Mouse (Mus musculus): ENCODE measurements around the gene Rpl9-ps1. TPM values are rescaled to one million over a fixed set of nuclear protein-coding genes. Genes with fewer than 3 reads are reported as not detected.

Gene Rpl9-ps1
- polyA plus RNA-seq (2014; fragmentation: Nextera tagmentation; extraction: Ambion mirVana) = not detected in 2 replicates

DNA sequence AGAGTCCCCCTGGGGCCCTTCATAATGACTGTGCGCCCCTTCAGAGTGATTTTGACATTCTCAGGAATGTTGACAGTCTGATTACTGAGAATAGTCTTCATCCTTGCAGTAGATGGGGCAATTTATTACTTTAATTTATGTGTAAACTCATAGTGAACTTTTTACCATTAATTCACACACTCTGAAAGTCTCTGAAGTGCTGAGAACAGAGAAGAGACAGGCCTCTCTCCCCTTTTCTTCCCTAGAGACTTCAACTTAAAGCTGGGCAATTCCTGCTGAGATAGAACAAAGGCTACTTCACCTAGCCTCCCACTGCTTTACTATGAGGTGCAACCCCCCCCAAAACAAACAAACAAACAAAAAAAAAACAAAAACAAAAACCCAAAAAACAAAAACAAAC, at the start of gene Rpl9-ps1:
TSS of gene Rpl9-ps1 (minus strand) at position 101 of the 400 bp plus-strand sequence.
- H3K9ac ChIP-seq (replicated peaks; ENCODE audit: low read length) = no peak within 1 kb of the TSS
- no peaks in the 10 kb centered on the region for H3K36me3 ChIP-seq (ENCODE audit: control insufficient read depth, insufficient read depth, low read length)
- ATAC-seq (ENCODE audit: low FRiP score, low TSS enrichment) = no peak
- H3K4me3 ChIP-seq (replicated peaks; ENCODE audit: low read depth, low read length) = no peak within 1 kb of the TSS
- DNase-seq = no peak
- H3K27me3 ChIP-seq (ENCODE audit: control insufficient read depth, insufficient read depth, low read length) = no peaks in the 10 kb centered on the region
- no peaks in the 10 kb centered on the region for H3K4me1 ChIP-seq (ENCODE audit: control insufficient read depth, insufficient read depth, low read length)
- WGBS = 90% methylated on average over 1 of the region's 1 CpGs
- no peaks in the 10 kb centered on the region for H3K9me3 ChIP-seq (ENCODE audit: control insufficient read depth, low read length)
- no peak within 1 kb of the TSS for H3K4me2 ChIP-seq (ENCODE audit: low read length)
- no peak within 1 kb of the TSS for H3K27ac ChIP-seq (replicated peaks; ENCODE audit: low read depth, low read length)

DNA sequence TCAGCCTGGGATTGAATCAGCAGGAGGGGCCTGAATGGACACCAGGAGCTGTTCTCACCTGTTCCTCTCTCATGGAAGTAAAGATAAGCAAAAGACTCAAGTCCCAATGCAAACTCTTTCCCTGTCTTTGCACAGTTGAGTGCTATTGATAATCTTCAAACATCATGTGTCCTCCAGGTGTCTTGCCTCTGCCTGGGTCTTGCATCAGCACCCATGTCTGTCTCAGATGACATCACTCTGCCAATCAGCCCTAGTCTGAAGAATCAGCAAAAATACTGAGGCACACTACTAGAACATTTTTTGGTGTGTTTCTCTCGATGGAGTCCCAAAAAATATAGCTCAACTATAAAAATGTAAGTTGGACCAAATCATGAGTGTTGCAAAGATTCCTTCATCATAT, 46.6 kb upstream of the Rpl9-ps1 start:
- no peak overlapping the region for H3K9ac ChIP-seq (replicated peaks; ENCODE audit: low read length)
- H3K4me1 ChIP-seq (ENCODE audit: control insufficient read depth, insufficient read depth, low read length) = no peaks in the 10 kb centered on the region
- no peaks in the 10 kb centered on the region for H3K9me3 ChIP-seq (ENCODE audit: control insufficient read depth, low read length)
- H3K36me3 ChIP-seq (ENCODE audit: control insufficient read depth, insufficient read depth, low read length) = no peaks in the 10 kb centered on the region
- ATAC-seq (ENCODE audit: low FRiP score, low TSS enrichment) = no peak
- 68% methylated on average over 1 of the region's 1 CpGs for WGBS
- no peak overlapping the region for H3K4me2 ChIP-seq (ENCODE audit: low read length)
- no peak overlapping the region for H3K27ac ChIP-seq (replicated peaks; ENCODE audit: low read depth, low read length)
- no peak for DNase-seq
- H3K27me3 ChIP-seq (ENCODE audit: control insufficient read depth, insufficient read depth, low read length) = no peaks in the 10 kb centered on the region
- no peak overlapping the region for H3K4me3 ChIP-seq (replicated peaks; ENCODE audit: low read depth, low read length)

GRCm38 (mm10) chr11:83689918-83690317, 44.5 kb upstream of the Rpl9-ps1 start:
- no peak for DNase-seq
- WGBS = 86% methylated on average over 1 of the region's 1 CpGs

DNA sequence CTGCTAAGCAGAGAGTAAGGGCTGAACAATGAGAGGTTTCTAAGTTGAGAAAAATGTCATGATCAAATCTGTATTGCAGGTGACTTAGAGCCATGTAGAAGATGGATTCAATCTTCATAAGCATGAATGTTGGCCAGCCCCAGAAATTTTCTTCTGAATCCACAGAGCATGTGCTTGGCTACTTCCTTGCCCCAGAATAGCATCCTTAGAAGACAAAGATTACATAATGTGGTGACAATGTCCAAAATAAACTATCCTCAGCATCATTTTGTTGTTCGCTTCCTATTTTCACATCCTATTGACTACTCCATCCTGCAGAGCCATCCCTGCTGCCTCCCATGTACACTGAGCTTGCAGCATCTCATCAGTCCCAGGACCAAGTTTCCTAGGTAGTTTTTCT, 30.2 kb upstream of the Rpl9-ps1 start:
- no peak overlapping the region for H3K4me2 ChIP-seq (ENCODE audit: low read length)
- no peaks in the 10 kb centered on the region for H3K36me3 ChIP-seq (ENCODE audit: control insufficient read depth, insufficient read depth, low read length)
- 94% methylated on average over 1 of the region's 1 CpGs for WGBS
- H3K9ac ChIP-seq (replicated peaks; ENCODE audit: low read length) = no peak overlapping the region
- H3K27me3 ChIP-seq (ENCODE audit: control insufficient read depth, insufficient read depth, low read length) = no peaks in the 10 kb centered on the region
- DNase-seq (no peak), ATAC-seq (ENCODE audit: low FRiP score, low TSS enrichment) (no peak)
- no peak overlapping the region for H3K27ac ChIP-seq (replicated peaks; ENCODE audit: low read depth, low read length)
- H3K4me1 ChIP-seq (ENCODE audit: control insufficient read depth, insufficient read depth, low read length) = no peaks in the 10 kb centered on the region
- no peaks in the 10 kb centered on the region for H3K9me3 ChIP-seq (ENCODE audit: control insufficient read depth, low read length)
- no peak overlapping the region for H3K4me3 ChIP-seq (replicated peaks; ENCODE audit: low read depth, low read length)

More at GRCm38 (mm10) chr11:83689918-83690317, 44.5 kb upstream of the Rpl9-ps1 start:
- ATAC-seq (ENCODE audit: low FRiP score, low TSS enrichment) = no peak
- H3K9ac ChIP-seq (replicated peaks; ENCODE audit: low read length) = no peak overlapping the region
- no peaks in the 10 kb centered on the region for H3K36me3 ChIP-seq (ENCODE audit: control insufficient read depth, insufficient read depth, low read length)
- no peak overlapping the region for H3K4me2 ChIP-seq (ENCODE audit: low read length)
- no peaks in the 10 kb centered on the region for H3K27me3 ChIP-seq (ENCODE audit: control insufficient read depth, insufficient read depth, low read length)
- no peak overlapping the region for H3K27ac ChIP-seq (replicated peaks; ENCODE audit: low read depth, low read length)
- H3K4me1 ChIP-seq (ENCODE audit: control insufficient read depth, insufficient read depth, low read length) = no peaks in the 10 kb centered on the region
- no peak overlapping the region for H3K4me3 ChIP-seq (replicated peaks; ENCODE audit: low read depth, low read length)
- H3K9me3 ChIP-seq (ENCODE audit: control insufficient read depth, low read length) = no peaks in the 10 kb centered on the region

DNA sequence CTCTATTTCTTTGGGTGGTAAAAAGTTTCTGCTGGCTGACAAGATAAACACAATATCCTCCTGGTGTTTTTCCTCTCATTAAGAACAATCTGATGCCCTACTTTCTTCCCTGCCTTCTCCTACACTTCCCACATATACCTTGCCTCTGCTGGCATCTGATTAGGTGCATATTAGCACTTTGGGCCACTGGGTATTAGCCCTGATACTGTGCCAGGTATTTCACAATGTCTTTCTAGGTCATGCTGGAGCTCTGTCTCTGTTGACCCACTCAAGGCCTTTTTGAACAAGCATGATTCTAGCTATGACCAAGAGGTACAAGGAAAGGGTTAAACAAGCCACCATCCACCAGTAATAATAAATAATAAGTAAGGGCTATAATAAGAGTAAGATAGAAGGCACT, 26.3 kb upstream of the Rpl9-ps1 start:
- DNase-seq = no peak
- Histone ChIP-seq H3K4me1 (ENCODE audit: control insufficient read depth, insufficient read depth, low read length) (no peaks in the 10 kb centered on the region), H3K4me3 (replicated peaks; ENCODE audit: low read depth, low read length) (no peak overlapping the region), H3K4me2 (ENCODE audit: low read length) (no peak overlapping the region), H3K27ac (replicated peaks; ENCODE audit: low read depth, low read length) (no peak overlapping the region), H3K9ac (replicated peaks; ENCODE audit: low read length) (no peak overlapping the region), H3K9me3 (ENCODE audit: control insufficient read depth, low read length) (no peaks in the 10 kb centered on the region), H3K36me3 (ENCODE audit: control insufficient read depth, insufficient read depth, low read length) (no peaks in the 10 kb centered on the region), H3K27me3 (ENCODE audit: control insufficient read depth, insufficient read depth, low read length) (no peaks in the 10 kb centered on the region)
- no peak for ATAC-seq (ENCODE audit: low FRiP score, low TSS enrichment)

- ATAC-seq (ENCODE audit: low FRiP score, low TSS enrichment) = no peak
- Histone ChIP-seq H3K4me3 (replicated peaks; ENCODE audit: low read depth, low read length) (no peak overlapping the region), H3K27me3 (ENCODE audit: control insufficient read depth, insufficient read depth, low read length) (no peaks in the 10 kb centered on the region)
These were observed 18.1 kb upstream of the Rpl9-ps1 start for GRCm38 (mm10) chr11:83663532-83663931.

GRCm38 (mm10) chr11:83662204-83662603, 16.8 kb upstream of the Rpl9-ps1 start, which contains the start of gene Ccl4:
Gene Ccl4, plus strand, starts transcription at chr11:83662584.
- 84% methylated on average over 6 of the region's 6 CpGs for WGBS
- Histone ChIP-seq H3K4me2 (ENCODE audit: low read length) (no peak within 1 kb of the TSS), H3K27ac (replicated peaks; ENCODE audit: low read depth, low read length) (no peak within 1 kb of the TSS), H3K4me3 (replicated peaks; ENCODE audit: low read depth, low read length) (no peak within 1 kb of the TSS), H3K9ac (replicated peaks; ENCODE audit: low read length) (no peak within 1 kb of the TSS), H3K4me1 (ENCODE audit: control insufficient read depth, insufficient read depth, low read length) (no peaks in the 10 kb centered on the region), H3K36me3 (ENCODE audit: control insufficient read depth, insufficient read depth, low read length) (no peaks in the 10 kb centered on the region), H3K27me3 (ENCODE audit: control insufficient read depth, insufficient read depth, low read length) (no peaks in the 10 kb centered on the region), H3K9me3 (ENCODE audit: control insufficient read depth, low read length) (no peaks in the 10 kb centered on the region)
- DNase-seq (no peak), ATAC-seq (ENCODE audit: low FRiP score, low TSS enrichment) (no peak)

More at GRCm38 (mm10) chr11:83663532-83663931, 18.1 kb upstream of the Rpl9-ps1 start:
- Histone ChIP-seq H3K27ac (replicated peaks; ENCODE audit: low read depth, low read length) (no peak overlapping the region), H3K9me3 (ENCODE audit: control insufficient read depth, low read length) (no peaks in the 10 kb centered on the region), H3K4me2 (ENCODE audit: low read length) (no peak overlapping the region), H3K4me1 (ENCODE audit: control insufficient read depth, insufficient read depth, low read length) (no peaks in the 10 kb centered on the region), H3K36me3 (ENCODE audit: control insufficient read depth, insufficient read depth, low read length) (no peaks in the 10 kb centered on the region), H3K9ac (replicated peaks; ENCODE audit: low read length) (no peak overlapping the region)
- WGBS = 91% methylated on average over 5 of the region's 5 CpGs
- no peak for DNase-seq

GRCm38 (mm10) chr11:83658797-83659196, 13.4 kb upstream of the Rpl9-ps1 start:
- WGBS = 85% methylated on average over 6 of the region's 6 CpGs
- Histone ChIP-seq H3K4me1 (ENCODE audit: control insufficient read depth, insufficient read depth, low read length) (no peaks in the 10 kb centered on the region), H3K4me3 (replicated peaks; ENCODE audit: low read depth, low read length) (no peak overlapping the region), H3K4me2 (ENCODE audit: low read length) (no peak overlapping the region), H3K27me3 (ENCODE audit: control insufficient read depth, insufficient read depth, low read length) (no peaks in the 10 kb centered on the region), H3K36me3 (ENCODE audit: control insufficient read depth, insufficient read depth, low read length) (no peaks in the 10 kb centered on the region), H3K9ac (replicated peaks; ENCODE audit: low read length) (no peak overlapping the region), H3K9me3 (ENCODE audit: control insufficient read depth, low read length) (no peaks in the 10 kb centered on the region), H3K27ac (replicated peaks; ENCODE audit: low read depth, low read length) (no peak overlapping the region)
- DNase-seq (no peak), ATAC-seq (ENCODE audit: low FRiP score, low TSS enrichment) (no peak)

DNA sequence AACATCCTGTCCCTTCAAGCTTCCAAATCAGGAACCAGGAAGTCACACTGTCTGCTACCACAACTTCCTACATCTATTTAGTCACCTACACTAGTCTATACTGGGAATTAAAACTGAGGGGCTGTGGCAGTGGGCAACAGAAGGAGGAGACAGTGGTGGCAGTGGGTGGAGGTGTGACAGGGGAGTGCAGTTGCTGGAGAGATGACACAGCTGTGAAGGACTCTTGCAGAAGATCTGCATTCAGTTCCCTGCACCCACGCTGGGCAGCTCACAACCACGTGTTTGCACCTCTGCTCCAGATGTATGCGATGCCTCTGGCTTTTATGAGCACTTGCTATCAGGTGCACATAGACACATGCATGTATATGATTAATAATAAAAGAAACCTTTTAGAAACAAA, 12.1 kb upstream of the Rpl9-ps1 start:
- no peaks in the 10 kb centered on the region for H3K4me1 ChIP-seq (ENCODE audit: control insufficient read depth, insufficient read depth, low read length)
- DNase-seq (no peak), ATAC-seq (ENCODE audit: low FRiP score, low TSS enrichment) (no peak)
- H3K36me3 ChIP-seq (ENCODE audit: control insufficient read depth, insufficient read depth, low read length) = no peaks in the 10 kb centered on the region
- no peak overlapping the region for H3K9ac ChIP-seq (replicated peaks; ENCODE audit: low read length)
- H3K9me3 ChIP-seq (ENCODE audit: control insufficient read depth, low read length) = no peaks in the 10 kb centered on the region
- no peak overlapping the region for H3K4me3 ChIP-seq (replicated peaks; ENCODE audit: low read depth, low read length)
- H3K27ac ChIP-seq (replicated peaks; ENCODE audit: low read depth, low read length) = no peak overlapping the region
- H3K4me2 ChIP-seq (ENCODE audit: low read length) = no peak overlapping the region
- H3K27me3 ChIP-seq (ENCODE audit: control insufficient read depth, insufficient read depth, low read length) = no peaks in the 10 kb centered on the region
- WGBS = 91% methylated on average over 3 of the region's 3 CpGs
